Mouse (Mus musculus) kidney, adult 8-10 months (tissue): ENCODE measurements around the gene Camk1d.

Experiments
- DNase-seq, 2 experiments: peaks; one replicate each; pipeline ENCODE4 v3.0.0; 2022

The Camk1d gene

DNA sequence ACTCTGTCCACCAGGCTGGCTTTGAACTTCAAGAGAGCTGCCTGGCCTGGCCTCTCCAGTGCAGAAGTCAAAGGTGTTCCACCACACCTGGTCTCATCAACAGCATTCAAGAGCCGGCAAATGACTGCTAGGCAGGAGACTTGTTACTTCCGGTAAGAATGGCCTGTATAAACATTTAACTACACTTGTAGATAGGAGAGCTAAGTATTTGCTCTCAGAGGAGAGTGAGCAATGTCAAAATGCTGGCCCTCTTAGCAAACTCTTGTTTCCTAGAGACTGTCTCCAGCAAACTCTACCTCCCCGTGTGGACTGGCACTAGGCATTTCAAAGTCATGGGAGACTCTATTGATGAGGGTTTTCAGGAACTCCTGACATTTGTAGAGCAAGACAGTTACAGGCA lies 56.3 kb downstream of the Camk1d start:
- no peak for DNase-seq

DNA sequence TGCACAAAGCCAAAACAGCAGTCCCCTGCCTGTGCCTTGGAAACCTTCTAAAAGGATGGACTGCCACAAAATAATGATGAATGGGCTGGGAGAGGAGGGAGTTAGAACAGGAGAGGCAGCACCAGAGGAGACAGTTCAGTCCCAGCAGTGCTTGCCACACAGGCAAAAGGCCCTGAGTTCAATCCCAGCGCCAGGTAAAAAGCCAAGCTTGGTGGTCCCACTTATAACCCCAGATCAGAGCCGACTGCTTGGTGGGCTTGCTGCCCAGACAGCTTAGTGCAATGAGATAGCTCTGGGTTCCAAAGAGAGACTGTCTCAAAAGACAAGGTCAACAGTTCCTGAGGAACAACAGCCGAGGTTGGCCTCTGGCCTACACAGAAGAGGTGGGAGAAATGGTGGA lies 58.0 kb downstream of the Camk1d start:
- no peak for DNase-seq

DNA sequence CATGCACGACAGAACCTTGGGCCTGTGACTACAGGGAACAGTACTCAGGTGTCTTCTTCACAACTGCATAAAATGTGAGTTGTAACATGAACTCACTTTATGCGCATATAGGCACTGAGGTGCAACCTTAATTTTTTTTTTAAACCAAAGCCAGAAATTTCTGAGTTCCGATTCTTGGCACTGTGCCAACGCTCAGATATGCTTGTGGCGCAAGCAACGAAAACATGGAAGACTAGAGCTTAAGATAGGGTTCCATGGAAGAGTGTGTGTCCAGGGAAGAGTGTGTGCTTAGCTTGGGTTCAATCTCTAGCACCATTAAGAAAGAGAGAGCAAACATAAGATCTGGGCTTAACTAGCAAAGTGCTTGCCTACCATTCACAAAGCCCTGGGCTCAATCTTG lies 62.2 kb downstream of the Camk1d start:
- DNase-seq: no peak

DNA sequence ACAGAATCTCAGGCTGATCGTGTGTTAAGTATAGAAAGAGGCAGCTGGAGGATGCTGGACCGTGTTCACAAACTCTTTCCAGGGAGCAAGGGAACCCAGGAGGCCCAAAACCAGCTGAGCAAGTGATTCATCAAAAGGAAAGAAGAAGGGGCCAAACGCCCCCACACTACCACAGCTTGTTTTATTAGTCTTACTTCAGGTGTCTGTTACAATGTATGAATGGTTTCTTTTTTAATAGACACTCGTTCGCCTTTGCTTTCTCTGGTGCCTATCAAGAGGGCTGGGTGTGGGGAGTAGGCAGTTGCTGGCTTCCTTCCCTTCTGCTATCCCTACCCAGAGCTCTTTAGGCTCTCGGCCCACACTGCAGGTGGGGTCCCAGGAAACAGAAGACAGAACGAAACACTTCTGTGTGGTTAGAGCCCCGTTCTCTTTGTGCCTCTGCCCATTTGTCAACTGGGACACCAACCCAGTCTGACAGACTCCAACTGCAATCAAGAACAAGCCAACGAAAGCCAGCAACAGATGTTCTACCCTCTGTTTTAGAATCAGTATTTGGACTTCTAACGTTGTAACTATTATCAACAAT lies 62.9 kb downstream of the Camk1d start:
- DNase-seq: no peak

DNA sequence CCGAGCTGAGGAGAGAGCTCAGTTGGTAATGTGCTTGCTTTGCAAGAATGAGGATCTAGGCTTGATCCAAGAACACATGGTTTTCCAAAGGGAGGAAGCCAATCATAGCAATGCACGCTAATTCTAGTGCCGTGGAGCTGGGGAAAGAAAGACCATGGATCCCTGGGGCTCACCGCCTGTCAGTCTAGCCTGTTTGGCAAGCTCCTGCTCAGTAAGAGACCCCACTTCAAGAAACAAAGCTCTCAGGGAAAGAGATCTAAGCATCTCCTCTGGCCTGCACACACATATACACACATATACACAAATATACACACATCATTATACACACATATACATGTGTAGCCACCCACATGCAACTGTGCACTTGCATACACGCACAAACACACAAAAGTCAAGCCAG lies 65.1 kb downstream of the Camk1d start:
- DNase-seq: no peak

DNA sequence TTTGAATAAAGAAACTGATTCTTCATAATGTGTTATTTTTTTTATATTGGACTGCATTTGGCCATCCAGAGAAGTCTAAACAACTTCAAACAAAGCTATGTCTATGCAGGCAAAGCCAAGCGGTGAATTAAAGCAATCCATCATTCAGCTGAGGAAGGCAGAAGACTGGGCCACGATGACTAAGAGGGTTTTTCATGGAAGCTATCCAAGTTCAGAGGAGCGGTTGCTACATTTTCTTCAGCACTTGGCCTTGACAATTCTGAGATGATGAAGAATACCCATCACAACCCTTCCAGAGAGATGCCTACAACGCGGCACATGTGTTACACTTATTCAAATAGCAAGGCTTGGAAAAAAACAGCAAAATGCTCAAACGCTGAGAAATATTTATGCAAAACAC lies 65.6 kb downstream of the Camk1d start:
- no peak for DNase-seq

DNA sequence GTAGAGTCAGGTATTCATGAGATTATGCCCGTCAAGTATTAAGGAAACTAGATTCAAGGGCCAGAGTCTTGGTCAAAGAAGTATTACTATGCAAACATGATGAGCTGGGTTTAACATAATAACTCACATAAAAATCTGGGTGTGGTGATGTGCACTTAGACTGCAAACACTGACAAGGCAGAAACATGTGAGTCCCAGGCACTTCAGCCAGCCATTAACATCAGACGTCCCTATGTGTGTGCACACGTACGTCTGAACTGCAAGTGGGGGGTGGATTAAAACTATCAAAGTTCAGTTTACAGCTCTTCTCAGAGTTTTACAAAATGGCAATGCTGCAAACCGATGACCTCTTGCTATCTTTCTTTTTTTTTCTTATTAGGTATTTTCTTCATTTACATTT lies 68.0 kb downstream of the Camk1d start:
- DNase-seq: no peak

DNA sequence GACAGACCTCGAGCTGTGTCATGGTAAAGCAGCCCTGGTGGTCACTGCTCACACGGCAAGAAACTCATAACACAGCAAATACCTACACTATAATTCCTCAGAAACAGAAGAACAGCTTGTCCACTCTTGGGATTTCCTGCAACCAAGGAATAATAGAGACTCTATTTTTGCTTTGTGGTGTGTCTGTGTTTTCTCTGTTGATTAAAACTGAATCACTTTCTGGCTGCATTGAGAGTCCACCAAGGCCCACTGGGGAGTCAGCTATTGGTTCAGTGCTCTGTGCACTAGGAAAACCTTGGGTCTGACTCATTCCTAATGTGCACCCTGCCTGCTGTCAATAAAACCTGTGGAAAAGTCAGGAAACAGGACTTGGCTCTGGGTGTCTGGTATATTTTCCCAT lies 68.7 kb downstream of the Camk1d start:
- no peak for DNase-seq

DNA sequence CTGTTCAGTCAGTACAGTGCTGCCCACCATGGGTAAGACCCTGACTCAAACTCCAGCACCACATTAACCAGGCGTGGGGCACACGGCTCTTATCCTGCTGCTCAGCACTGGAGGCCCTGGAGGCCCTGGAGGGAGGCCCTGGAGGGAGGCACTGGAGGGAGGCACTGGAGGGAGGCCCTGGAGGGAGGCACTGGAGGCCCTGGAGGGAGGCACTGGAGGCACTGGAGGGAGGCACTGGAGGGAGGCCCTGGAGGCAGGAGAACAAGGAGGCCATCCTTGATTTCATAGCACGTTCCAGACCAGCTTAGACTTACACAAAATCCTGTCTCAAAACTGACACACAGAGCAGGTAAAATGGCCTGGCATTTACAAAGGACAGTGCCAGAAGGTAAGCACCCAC lies 70.4 kb downstream of the Camk1d start:
- no peak for DNase-seq

DNA sequence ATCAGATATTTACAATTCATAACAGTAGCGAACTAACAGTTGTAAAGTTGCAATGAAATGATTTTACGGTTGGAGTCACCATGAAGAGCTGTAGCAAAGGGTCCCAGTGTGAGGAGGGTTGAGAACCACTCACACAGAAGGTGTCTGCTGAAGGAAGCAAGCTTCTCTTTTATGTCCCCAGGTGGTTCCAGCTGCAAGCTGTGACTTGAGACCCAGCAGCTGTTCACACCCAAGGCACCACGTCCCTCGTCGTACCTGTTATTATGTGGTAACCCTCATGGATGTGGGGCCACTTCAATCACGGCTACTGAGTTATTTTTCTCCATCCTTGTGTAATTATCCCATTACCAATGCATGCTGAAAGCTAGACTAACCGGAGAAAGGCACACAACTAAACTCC lies 71.1 kb downstream of the Camk1d start:
- DNase-seq: no peak

DNA sequence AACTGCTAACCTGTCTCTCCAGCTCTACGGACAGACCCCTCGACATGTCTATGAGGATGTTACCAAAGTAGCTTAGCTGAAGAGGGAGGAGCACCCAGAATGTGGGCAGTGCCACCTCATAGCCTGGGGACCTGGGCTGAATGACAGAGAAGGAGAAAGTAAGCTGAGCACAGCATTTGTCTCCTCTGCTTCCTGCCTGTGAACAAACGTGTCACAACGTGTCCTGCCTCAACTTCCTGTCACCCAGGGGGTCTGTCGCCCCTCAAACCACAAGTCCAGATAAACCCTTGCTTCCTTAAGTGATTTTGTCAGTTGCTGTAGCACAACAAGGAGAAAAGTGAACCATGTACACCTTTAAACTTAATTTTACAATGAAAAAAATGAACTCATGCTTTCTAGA lies 71.7 kb downstream of the Camk1d start:
- DNase-seq: no peak

DNA sequence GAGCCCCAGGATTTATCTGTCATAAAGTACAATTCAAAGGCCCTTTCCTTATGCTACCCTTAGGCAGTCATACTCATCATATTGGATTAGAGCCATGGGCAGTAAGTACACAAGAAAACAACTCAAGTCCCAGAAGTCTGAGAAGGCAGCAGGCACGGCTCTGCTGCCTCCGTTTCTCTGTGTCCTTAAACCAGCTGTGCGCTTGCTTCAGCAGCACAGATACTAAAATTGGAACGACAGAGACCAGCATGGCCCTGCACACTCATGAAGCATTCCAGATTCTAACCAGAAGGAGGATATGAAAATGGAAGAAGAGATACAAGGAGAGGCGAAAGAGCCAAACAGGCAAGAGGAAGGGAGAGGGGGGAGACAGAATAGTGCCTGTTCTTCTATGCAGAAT lies 72.6 kb downstream of the Camk1d start:
- no peak for DNase-seq

DNA sequence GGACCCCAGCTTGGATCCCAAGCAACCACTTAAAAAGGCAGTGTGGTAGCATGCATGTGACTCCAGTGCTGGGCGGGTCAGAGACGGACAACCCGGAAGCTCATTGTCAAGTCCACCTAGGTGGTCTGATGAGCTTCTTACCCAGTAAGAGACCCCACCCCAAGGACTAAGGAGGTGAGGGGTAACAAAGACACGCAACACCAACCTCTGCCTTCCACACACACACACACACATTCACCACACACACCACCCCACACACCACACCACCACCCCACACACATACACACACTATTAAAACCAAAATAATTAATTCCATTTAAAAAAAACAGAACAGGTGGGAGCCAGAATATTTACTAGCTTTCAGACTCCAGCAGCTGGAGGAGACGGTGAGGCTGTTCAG lies 73.7 kb downstream of the Camk1d start:
- no peak for DNase-seq

DNA sequence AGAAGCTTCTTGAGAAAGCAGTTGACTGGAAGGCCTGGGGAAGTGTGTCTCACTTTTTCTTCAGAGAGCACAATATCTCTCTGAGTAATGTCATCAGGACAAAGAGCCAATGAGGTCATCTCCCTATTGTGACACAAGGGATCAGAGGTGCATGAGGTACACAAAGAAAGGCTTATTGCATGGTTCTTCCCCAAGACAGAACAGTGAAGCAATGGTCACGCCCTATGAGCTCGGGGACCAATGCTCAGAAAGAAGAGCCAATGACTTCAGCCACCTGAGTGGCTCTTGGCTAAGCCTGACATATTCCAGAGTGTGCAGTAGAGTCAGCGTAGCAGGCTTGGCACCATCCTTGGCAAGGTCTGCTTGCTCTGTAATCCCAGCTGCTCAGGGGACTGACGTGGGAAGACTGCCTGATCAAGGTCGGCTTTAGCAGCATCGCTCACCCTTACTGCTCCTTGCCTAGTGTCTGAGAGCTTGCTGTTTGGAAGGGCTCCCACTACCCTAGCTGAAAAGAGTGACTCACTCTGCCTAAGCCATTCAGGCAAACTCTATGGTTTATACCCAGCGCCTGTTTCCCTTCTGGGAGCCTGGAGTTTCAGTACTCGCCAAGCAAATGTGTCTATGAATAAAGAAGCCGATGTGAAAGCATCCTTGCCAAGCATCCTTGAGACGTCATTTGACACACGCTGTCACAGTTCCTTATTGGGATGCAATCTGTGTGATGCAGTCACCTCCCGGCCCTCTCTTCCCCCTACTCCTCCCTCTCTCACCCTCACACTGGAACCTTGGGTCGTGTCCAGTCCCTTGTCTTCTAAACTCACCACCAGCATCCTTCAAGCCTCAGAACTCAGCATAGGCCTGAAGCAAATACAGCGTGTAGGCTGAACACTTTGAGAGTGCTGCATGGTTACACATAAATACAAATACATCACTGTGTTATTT lies 77.2 kb downstream of the Camk1d start:
- DNase-seq: no peak

DNA sequence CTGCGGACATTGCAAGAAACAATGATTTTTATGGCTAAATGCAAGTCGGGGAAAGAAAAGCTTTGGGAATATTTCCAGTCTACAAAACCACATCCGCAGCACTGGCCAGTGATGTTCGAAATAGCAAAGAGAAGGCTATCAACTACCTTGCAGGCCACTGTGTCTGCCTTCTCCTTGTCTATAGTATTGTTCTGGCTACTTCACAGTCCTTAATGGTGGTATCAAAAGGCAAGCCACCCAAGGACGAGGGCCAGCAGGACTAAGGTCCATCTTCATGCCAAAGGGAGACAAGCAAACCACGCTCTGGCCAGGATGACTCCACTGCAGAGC lies 82.0 kb downstream of the Camk1d start:
- DNase-seq: peak in 1 of 2 experiments; percentile 7

DNA sequence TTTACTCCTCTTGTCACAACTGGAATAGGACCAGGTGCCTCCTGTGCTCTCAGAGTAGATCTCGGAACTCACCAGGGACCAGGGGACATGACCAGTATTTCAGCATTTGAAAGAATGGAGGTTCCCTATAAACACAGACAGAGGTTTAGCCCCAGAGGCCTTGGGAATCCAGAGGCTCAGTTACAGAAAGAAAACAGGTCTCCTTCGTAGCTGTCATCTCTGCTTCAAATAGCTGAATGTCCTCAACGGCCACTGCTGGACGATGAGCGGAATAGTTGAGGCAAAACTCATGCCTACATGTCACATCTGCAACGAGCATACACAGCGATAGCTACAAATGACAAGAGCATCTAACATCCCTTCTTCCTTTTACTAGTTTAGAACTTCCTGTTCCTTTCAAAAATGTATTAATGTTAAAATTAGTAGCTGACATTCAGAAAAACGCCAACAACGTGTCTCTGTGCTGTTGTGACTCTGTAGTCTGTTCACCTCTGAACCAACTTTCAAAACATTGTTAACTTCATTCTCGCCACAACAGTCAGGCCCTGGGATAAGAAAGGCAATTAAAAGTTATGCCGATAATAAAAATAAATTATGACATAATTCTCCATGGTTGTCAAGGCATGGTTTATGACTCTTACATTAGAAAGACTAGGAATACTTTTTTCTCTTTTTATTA lies 82.5 kb downstream of the Camk1d start:
- DNase-seq: peak in 1 of 2 experiments; percentile 4

DNA sequence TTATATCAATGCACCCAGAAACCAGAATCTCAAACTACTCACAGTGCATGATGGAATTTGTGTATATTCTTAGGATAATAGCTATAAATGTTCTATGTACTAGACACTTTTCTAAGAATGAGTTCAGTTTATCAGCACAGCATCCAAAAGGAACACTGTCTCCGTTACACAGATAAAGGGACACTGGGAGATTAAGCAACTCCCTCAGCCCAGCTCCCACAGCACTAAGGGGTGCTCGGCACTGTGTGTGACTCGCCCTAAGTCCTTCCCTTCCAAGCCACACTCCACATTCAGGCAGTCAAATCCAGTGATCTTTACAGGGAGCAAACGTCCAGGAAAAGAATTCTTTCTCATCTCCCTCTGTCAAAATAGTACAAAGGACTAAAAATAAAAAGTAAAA lies 83.6 kb downstream of the Camk1d start:
- DNase-seq: no peak

DNA sequence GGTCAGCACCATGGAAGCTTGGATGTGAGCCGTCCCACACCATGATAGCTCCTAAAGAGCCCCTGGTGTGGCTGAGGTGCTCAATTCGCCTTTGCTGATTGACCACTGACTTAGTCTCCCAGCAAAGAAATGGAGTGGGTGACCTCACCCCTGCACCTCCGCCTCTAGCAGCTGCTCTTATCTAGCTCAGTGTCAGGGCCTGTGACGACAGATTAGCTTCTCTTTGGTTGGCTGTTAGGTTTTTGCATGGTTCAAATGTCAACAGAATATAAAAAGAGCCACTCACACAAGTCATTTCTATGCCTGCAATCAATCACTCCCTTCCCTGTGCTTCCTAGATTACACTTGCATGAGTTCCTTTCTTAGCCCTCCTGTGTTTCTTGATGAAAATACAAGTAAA lies 89.9 kb downstream of the Camk1d start:
- no peak for DNase-seq

DNA sequence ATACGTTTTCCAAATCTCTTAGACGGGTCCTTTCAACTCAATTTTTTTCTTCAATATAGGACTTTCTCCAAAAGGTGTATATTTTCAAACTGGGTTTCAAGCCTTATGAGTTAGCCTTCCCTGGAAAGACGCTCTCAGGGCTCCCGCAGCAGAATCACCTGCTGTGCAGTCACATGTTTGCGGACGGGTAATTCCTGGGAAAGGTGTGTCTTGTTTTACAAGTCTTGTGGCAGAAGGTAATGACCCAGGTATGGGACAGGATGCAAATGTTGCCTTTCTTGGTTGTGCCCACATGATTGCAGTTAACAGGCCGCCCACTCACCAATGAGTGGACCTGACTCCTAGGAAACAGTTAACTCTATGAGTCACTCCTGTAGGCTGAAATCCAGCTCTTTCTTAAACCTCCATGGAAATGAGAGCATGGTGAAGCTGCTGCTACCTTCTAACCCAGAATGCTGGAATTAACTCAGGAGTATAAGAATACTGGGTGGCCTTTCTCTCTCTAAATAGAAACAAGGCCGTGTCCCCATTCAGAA lies 95.9 kb downstream of the Camk1d start:
- no peak for DNase-seq

DNA sequence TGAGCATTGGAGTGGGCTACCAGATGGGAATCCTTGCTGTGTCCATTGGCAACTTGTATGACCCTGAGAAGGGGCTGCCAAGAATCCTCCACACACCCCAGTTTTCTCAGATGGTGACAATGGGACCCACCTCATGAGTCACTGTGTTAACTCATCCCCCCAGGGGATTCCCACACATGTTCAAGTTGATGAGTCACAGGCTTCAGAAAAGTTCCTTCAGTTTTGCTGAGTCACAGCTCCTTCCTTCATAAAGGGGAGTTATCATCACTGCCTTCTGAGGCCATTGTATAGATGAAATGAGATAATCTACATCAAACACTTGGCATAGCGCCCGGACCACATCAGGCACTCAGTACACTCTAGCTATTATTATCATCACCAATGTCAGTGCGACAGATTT lies 99.4 kb downstream of the Camk1d start:
- no peak for DNase-seq

DNA sequence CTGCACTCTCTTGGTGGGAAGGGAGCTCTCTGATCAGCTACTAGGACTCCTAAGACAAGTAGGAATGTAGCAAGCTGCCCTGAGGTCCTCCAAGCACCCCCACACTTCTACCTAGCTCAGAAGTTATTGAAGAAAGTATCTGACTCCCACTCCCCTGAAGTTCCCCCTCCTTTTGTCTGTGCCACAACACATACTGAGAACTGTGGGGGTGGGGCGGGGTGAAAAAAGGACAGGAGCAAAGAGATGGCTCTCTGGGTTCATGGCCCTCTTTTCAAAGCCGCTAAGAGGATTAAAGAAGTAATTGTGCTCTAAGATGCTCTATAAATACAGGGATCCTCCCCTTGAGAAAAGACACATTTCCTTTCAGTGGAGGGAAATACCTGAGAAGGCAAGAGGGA lies 100.0 kb downstream of the Camk1d start:
- DNase-seq: no peak

DNA sequence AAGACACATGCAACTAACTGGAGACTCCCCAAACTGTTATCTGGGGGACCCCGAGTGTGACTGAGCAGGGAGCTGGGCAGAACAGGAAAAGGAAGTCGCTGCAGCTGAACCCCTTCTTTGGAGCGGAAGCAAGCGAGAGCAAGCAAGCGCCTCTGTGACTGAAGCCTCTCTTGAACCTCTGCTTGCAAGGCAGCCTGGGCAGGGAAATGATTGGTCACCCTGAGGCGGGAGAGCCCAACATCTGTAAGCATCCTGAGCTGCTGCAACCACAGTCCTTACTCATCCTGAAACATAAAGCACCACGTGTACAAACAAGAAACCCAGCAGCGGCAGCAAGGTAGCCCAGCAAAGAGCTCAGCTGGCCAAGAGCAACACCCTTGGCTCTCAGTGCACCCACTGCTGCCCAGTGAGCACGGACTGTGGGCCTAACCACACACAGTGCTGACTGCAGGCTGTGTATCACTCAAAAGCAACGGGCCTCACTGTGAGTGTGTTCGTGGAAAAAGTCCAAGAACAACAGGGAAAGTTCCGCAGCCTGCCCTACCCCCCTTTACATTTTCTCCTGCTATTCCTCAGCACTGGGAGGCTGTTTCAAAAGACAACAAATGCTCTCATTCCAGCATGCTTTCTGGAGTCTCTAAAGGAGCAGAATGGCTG lies 100.5 kb downstream of the Camk1d start:
- DNase-seq: peak in 1 of 2 experiments; percentile 3

DNA sequence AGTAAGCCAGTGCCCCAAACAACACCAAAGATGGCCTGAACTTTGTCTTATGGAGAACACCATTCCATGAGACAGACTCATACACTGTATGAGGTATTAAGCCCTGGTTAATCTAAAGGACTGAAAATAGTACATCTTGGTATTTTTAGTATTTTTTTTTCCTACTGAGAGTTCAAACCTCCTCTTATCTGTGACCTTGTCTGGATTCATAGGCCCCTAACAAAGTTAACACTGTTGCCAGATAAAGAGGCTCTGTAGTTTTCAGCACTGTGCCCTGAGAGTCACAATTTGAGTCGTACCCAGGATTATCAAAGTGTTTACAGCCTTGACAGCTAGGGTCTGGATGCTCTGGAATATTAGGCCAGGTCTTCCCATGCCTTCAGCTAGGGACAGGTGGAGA lies 102.7 kb downstream of the Camk1d start:
- DNase-seq: no peak
